Mouse (Mus musculus) neural tube, embryonic 14.5 days (tissue): Measurements from ENCODE around the gene Dgkb. TPM values are rescaled to one million over a fixed set of nuclear protein-coding genes. Genes with fewer than 3 reads are reported as not detected.

Source experiments
- ATAC-seq: fragments of 200-750 bp; cut with Nextera tagmentation; 2 replicates; pipeline ENCODE4 v1.8.0; 2017; ENCODE audit warnings: low read depth, mild to moderate bottlenecking, moderate TSS enrichment, moderate library complexity
- H3K27ac ChIP-seq: fragments of 300-500 bp; sonication (generic); 2 replicates; pipeline ENCODE4 v1.5.1; 2014; ENCODE audit warnings: low read depth, mild to moderate bottlenecking, control low read depth, low read length, moderate library complexity, mixed read lengths
- H3K27me3 ChIP-seq: fragments of 300-500 bp; sonication (generic); 2 replicates; pipeline ENCODE4 v1.6.1; 2014; ENCODE audit warnings: low read length; ENCODE audit not compliant: control insufficient read depth, insufficient read depth
- H3K36me3 ChIP-seq: fragments of 300-500 bp; sonication (generic); 2 replicates; pipeline ENCODE4 v1.6.1; 2014; ENCODE audit warnings: low read length, mixed read lengths; ENCODE audit not compliant: control insufficient read depth, insufficient read depth
- H3K4me1 ChIP-seq: fragments of 300-500 bp; sonication (generic); 2 replicates; pipeline ENCODE4 v1.6.1; 2014; ENCODE audit warnings: low read length; ENCODE audit not compliant: control insufficient read depth, insufficient read depth
- H3K4me2 ChIP-seq: fragments of 300-500 bp; sonication (generic); 2 replicates; pipeline ENCODE4 v1.6.1; 2014; ENCODE audit warnings: mild to moderate bottlenecking, low read depth, low read length, control low read depth
- H3K4me3 ChIP-seq: fragments of 300-500 bp; sonication (generic); 2 replicates; pipeline ENCODE4 v1.5.1; 2014; ENCODE audit warnings: low read depth, low read length, control low read depth, mixed read lengths
- H3K9ac ChIP-seq: fragments of 300-500 bp; sonication (generic); replicated peaks from 2 replicates; pipeline ENCODE4 v1.6.1; 2014; ENCODE audit warnings: low read depth, mild to moderate bottlenecking, control low read depth, low read length, mixed read lengths
- H3K9me3 ChIP-seq: fragments of 300-500 bp; sonication (generic); 2 replicates; pipeline ENCODE4 v1.6.1; 2016; ENCODE audit warnings: low read length; ENCODE audit not compliant: control insufficient read depth
- WGBS: fragments of 180-500 bp; shearing (Covaris S2); extraction: QIAGEN DNeasy Blood & Tissue Kit; methylation state at CpG from one replicate; pipeline ENCODE4 v1.1.7; 2014; 5-methylcytosine and 5-hydroxymethylcytosine counted together
- polyA plus RNA-seq: library from polyadenylated mRNA; unstranded; fragments of >200 nt; fragmentation: Nextera tagmentation; extraction: Ambion mirVana; gene quantifications from 2 replicates; pipeline ENCODE4 v1.2.1, GENCODE M21; 2014

Gene Dgkb
- polyA plus RNA-seq, 1 experiment from 2014 or later: 10.1 TPM

DNA sequence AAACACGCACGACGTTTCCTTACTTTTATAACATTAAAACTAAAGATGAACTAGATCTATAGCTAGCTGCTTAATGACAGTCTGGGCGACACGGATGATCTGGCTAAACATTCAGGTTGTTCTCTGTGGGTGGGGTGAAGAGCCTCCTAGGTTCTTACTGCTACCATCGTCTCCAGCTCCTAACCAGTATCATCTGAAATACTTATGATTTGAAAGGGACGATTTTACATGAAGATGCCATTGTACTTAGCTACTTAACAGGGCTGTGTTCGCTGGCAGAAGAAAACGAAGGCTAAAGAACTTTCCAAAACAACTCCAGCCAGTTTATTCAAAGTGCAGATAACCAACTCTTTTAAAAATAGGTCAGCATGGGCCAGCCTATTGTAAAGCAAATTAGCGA lies 63.9 kb downstream of the Dgkb start:
- Histone ChIP-seq H3K4me1 (no peaks in the 10 kb centered on the region), H3K9me3 (no peaks in the 10 kb centered on the region), H3K9ac (no peak overlapping the region; the same call in 1 of the 2 replicates), H3K36me3 (no peaks in the 10 kb centered on the region), H3K4me3 (peak overlapping the region; percentile 46), H3K4me2 (peak overlapping the region; percentile 90), H3K27ac (no peak overlapping the region), H3K27me3 (no peaks in the 10 kb centered on the region)
- 2% methylated on average over 10 of the region's 10 CpGs for WGBS
- ATAC-seq: no peak

DNA sequence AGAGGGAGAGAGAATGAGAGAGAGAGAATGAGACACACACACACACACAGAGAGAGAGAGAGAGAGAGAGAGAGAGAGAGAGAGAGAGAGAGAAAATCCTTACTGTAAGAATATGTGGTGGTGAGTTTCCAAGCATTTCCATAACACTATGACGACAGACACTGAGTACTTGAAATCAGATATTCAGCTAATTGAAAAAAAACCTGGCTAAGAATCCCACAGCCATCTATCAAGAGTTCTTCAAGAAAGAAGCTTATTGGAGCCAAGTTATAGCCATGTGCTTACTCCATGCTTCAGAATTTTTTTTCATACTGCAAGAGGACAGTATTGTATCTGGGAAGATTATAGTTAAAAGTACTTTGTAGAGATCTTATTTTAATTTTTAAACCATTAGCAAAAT lies 65.3 kb downstream of the Dgkb start:
- Histone ChIP-seq H3K27me3 (no peaks in the 10 kb centered on the region), H3K27ac (no peak overlapping the region), H3K4me3 (no peak overlapping the region), H3K4me1 (no peaks in the 10 kb centered on the region), H3K4me2 (no peak overlapping the region), H3K9ac (no peak overlapping the region), H3K36me3 (no peaks in the 10 kb centered on the region), H3K9me3 (no peaks in the 10 kb centered on the region)
- no peak for ATAC-seq
- WGBS: 88% methylated on average over 1 of the region's 1 CpGs

DNA sequence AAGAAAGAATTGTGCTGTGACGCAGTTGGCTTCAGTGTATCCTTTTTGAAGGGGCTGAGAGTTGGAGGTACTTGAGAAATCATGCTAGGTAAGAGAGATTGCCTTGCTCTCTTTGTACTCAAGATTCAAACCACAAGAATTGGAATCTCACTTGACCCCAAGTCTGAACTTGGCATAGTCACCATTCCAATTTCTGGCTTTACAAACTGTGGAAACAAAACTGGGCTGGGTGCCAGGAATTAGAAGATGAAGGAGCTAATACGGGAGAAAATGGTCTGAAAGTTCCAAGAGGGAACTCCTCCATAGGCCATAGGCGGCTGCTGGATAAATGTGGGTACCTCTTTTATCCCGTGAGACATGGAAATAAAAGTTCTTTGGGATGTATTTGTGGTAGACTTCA lies 66.3 kb downstream of the Dgkb start:
- Histone ChIP-seq H3K27me3 (no peaks in the 10 kb centered on the region), H3K4me2 (no peak overlapping the region), H3K4me1 (no peaks in the 10 kb centered on the region), H3K36me3 (no peaks in the 10 kb centered on the region), H3K27ac (no peak overlapping the region), H3K4me3 (no peak overlapping the region), H3K9me3 (no peaks in the 10 kb centered on the region), H3K9ac (no peak overlapping the region)
- 80% methylated on average over 4 of the region's 4 CpGs for WGBS
- ATAC-seq: no peak

DNA sequence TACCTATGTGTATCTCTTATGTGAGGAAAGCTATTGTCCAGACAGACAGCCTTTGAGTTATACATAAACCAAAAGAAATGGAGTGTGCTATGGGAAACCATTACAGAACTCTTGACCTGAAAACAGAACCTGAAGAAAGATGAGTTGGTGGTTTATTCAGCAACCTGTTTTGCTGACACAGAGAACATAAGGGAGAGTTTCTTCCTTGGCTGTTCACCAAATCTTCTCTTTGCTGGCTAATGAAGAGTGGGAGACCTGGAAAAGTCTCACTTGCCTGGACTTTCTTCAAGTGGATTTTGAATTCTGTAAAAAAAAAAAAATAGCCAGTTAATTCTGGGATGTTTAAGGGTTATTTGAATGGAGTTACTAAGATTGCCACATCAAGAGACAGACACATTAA lies 71.1 kb downstream of the Dgkb start:
- H3K9me3 ChIP-seq: no peaks in the 10 kb centered on the region
- ATAC-seq: no peak
- H3K4me3 ChIP-seq: no peak overlapping the region
- H3K4me2 ChIP-seq: no peak overlapping the region
- H3K36me3 ChIP-seq: no peaks in the 10 kb centered on the region
- H3K9ac ChIP-seq: no peak overlapping the region
- no peaks in the 10 kb centered on the region for H3K4me1 ChIP-seq
- no peaks in the 10 kb centered on the region for H3K27me3 ChIP-seq
- H3K27ac ChIP-seq: no peak overlapping the region

DNA sequence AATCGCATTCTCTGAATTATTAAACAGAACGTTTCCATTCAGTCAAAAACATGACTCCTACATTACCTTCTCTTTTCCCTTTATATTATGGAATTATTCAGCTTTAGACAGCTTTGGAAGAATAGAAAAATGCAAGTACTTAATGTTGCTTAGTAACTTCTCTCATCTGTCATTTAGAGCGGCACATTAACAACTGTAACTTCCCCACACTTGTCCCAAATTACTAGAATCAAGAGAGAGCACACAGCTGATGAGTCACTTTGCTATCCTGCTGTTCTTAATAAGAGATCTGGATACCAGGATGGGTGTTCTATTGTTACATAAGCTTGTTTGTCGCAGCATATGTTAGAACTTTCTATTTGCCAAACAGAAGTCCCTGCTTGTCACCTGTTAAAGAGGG lies 71.9 kb downstream of the Dgkb start:
- no peaks in the 10 kb centered on the region for H3K36me3 ChIP-seq
- no peak for ATAC-seq
- H3K27ac ChIP-seq: no peak overlapping the region
- H3K4me1 ChIP-seq: no peaks in the 10 kb centered on the region
- H3K4me2 ChIP-seq: no peak overlapping the region
- H3K9me3 ChIP-seq: no peaks in the 10 kb centered on the region
- 77% methylated on average over 4 of the region's 4 CpGs for WGBS
- H3K27me3 ChIP-seq: no peaks in the 10 kb centered on the region
- no peak overlapping the region for H3K9ac ChIP-seq
- H3K4me3 ChIP-seq: no peak overlapping the region

DNA sequence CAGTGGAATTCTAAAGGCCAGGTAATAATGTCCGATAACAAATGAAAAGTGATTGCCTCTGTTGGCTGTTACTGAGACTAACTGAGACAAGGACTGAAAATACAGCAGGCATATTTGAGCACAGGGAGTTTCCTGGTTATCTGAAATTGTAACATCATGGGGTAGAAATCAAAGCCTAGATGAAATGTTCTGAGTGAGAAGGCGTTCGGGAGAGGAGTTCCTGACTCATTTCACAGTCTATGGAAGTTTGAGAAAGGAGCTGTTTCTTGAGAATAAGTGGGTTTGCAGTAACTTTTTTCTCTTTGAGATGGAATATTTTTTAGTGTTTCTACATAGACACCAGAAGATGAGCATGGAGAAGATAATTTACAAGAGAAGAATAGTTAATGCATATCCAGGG lies 73.8 kb downstream of the Dgkb start:
- Histone ChIP-seq H3K4me2 (no peak overlapping the region), H3K4me3 (no peak overlapping the region), H3K4me1 (no peaks in the 10 kb centered on the region), H3K27ac (no peak overlapping the region), H3K9me3 (no peaks in the 10 kb centered on the region), H3K27me3 (no peaks in the 10 kb centered on the region), H3K9ac (no peak overlapping the region), H3K36me3 (no peaks in the 10 kb centered on the region)
- ATAC-seq: no peak
- WGBS: 96% methylated on average over 3 of the region's 3 CpGs

DNA sequence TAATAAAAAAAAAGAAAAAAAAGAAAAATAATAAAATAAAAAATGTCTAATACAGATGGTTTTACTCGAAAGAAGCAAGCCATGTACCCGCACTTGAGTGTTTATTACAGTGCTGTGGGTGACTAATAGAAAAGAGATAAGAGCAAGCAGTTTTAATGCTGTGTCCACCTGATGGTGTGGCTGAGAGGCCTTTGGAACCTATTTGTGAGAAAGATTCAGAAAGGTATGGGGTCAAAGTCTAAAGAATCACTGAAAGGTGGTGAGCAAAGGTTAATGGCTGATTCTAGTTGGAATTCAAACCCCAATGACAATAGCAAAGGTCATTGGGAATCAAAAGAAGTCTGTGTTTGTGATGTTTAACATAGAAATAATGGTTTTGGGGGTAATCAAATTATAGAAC lies 124.6 kb downstream of the Dgkb start:
- Histone ChIP-seq H3K4me1 (no peaks in the 10 kb centered on the region), H3K4me2 (no peak overlapping the region), H3K9me3 (no peaks in the 10 kb centered on the region), H3K9ac (no peak overlapping the region), H3K27ac (no peak overlapping the region), H3K27me3 (no peaks in the 10 kb centered on the region), H3K4me3 (no peak overlapping the region), H3K36me3 (no peaks in the 10 kb centered on the region)
- 97% methylated on average over 2 of the region's 2 CpGs for WGBS
- no peak for ATAC-seq

DNA sequence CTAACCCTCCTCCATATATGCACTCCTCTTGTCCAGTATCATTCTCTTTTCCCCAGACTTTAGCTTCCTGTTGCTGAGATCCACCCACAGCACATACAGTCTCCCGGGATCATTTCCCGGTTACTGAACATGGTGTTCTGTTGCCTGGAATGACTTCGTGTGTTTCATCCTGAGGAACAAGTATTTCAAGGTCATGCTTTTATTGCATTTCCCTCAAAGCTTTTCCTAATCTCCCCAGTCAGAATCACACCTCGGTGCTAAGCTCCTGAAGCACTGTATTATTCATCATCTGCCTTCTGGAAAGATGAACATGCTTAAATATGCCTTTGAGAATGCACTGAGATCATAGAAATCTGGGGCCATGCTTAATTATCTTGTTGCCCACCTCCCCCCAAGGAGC lies 138.7 kb downstream of the Dgkb start:
- Histone ChIP-seq H3K27ac (no peak overlapping the region), H3K36me3 (no peaks in the 10 kb centered on the region), H3K27me3 (no peaks in the 10 kb centered on the region), H3K4me1 (no peaks in the 10 kb centered on the region), H3K4me3 (no peak overlapping the region), H3K9ac (no peak overlapping the region), H3K4me2 (no peak overlapping the region), H3K9me3 (no peaks in the 10 kb centered on the region)
- 82% methylated on average over 4 of the region's 4 CpGs for WGBS
- no peak for ATAC-seq

DNA sequence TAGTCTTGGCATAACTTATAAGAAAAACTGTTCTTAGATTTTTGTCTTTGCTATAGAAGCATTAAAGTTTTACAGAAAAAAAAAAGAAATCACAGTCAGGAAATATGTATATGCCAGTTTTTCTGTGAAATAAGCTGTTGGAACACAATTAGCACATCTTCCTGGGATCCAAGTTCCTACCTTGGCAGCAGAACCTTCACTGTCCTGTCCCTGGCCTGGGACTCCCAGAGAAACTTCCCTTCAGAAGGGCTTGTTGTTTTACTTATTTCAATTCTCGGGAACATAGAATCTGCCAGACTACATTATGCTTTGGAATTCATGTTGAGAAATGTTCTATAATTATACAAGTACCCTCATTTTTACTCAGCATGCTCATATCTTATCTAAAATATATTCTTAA lies 154.0 kb downstream of the Dgkb start:
- Histone ChIP-seq H3K36me3 (no peaks in the 10 kb centered on the region), H3K9ac (no peak overlapping the region), H3K4me1 (no peaks in the 10 kb centered on the region), H3K4me3 (no peak overlapping the region), H3K9me3 (no peaks in the 10 kb centered on the region), H3K4me2 (no peak overlapping the region), H3K27me3 (no peaks in the 10 kb centered on the region), H3K27ac (no peak overlapping the region)
- no peak for ATAC-seq
- WGBS: 84% methylated on average over 1 of the region's 1 CpGs
